Mouse (Mus musculus) olfactory bulb, adult 2 months (tissue): Measurements from ENCODE around the gene Myh10. TPM values are rescaled to one million over a fixed set of nuclear protein-coding genes. Genes with fewer than 3 reads are reported as not detected.
A peak's percentile ranks its signal among the peaks of the same experiment; 100 is the strongest.

Experiments
- H3K27ac ChIP-seq: fragments of 200-500 bp; 2 replicates; pipeline ENCODE4 v1.5.1; 2012; ENCODE audit warnings: low read depth, low read length; ENCODE audit not compliant: insufficient read depth
- H3K4me1 ChIP-seq: fragments of 200-500 bp; 2 replicates; pipeline ENCODE4 v1.6.1; 2012; ENCODE audit warnings: low read length; ENCODE audit not compliant: control insufficient read depth, insufficient read depth
- H3K4me3 ChIP-seq: fragments of 200-500 bp; 2 replicates; pipeline ENCODE4 v1.5.1; 2012; ENCODE audit warnings: mild to moderate bottlenecking, low read depth, low read length, moderate library complexity; ENCODE audit not compliant: insufficient read depth
- CTCF ChIP-seq: fragments of 200-500 bp; IDR thresholded peaks from 2 replicates; pipeline ENCODE4 v1.5.1; 2012; ENCODE audit warnings: low read depth, mild to moderate bottlenecking, low read length, moderate library complexity; ENCODE audit not compliant: insufficient read depth
- POLR2A ChIP-seq: fragments of 200-500 bp; IDR thresholded peaks from 2 replicates; pipeline ENCODE4 v1.6.1; 2012; ENCODE audit warnings: mild to moderate bottlenecking, low read depth, low read length, moderate library complexity; ENCODE audit not compliant: insufficient read depth
- WGBS: fragments of 180-500 bp; shearing (Covaris S2); methylation state at CpG from one replicate; pipeline ENCODE4 v1.1.7; 2018; 5-methylcytosine and 5-hydroxymethylcytosine counted together
- polyA plus RNA-seq: library from polyadenylated mRNA; stranded (reverse); fragments of >200 nt; gene quantifications from 2 replicates; pipeline ENCODE4 v1.2.4, GENCODE M21; 2012; ENCODE audit warnings: low replicate concordance; ENCODE audit not compliant: missing spikeins, insufficient read depth, insufficient read length

Gene Myh10
- polyA plus RNA-seq, 1 experiment = not detected

GRCm38 (mm10) chr11:68665331-68665730 is 26.0 kb upstream of the Myh10 start:
- 73% methylated on average over 2 of the region's 2 CpGs for WGBS
- Histone ChIP-seq H3K4me3 (no peak overlapping the region), H3K27ac (no peak overlapping the region), H3K4me1 (no peaks in the 10 kb centered on the region)
- TF ChIP-seq POLR2A = no peak
- no peak for TF ChIP-seq CTCF

DNA sequence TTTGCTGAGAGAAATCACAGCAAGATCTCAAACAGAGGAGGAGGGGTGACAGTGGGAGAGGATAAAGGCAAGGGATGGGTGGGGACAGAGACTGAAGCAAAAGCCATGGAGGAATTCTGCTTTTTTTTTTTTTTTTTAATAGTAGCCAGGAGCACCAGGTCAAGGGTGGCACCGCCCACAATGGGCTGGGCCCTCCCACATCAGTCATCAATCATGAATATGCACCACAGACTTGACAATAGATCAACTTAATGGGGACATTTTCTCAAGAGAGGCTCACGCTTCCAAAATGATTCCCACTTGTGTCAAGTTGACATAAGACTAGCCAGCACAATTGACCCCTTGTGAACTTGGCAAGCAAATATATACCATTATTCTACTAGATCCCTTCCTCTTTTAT is 25.1 kb upstream of the Myh10 start:
- WGBS = 67% methylated on average over 2 of the region's 2 CpGs
- Histone ChIP-seq H3K4me1 (no peaks in the 10 kb centered on the region), H3K27ac (no peak overlapping the region), H3K4me3 (no peak overlapping the region)
- no peak for TF ChIP-seq POLR2A

- H3K27ac ChIP-seq = no peak overlapping the region
- TF ChIP-seq POLR2A (no peak), CTCF (no peak)
- peaks cover 4% of the 10 kb centered on the region; the same call in 1 of the 2 replicates for H3K4me1 ChIP-seq
- no peak overlapping the region for H3K4me3 ChIP-seq
- 86% methylated on average over 5 of the region's 5 CpGs for WGBS
Observed at GRCm38 (mm10) chr11:68672270-68672970, 18.9 kb upstream of the Myh10 start.

GRCm38 (mm10) chr11:68674071-68674470 is 17.3 kb upstream of the Myh10 start:
- Histone ChIP-seq H3K27ac (no peak overlapping the region), H3K4me1 (peaks cover 4% of the 10 kb centered on the region; the same call in 1 of the 2 replicates), H3K4me3 (no peak overlapping the region)
- TF ChIP-seq CTCF = no peak
- TF ChIP-seq POLR2A = no peak
- WGBS = 90% methylated on average over 3 of the region's 3 CpGs

GRCm38 (mm10) chr11:68674643-68675042 is 16.7 kb upstream of the Myh10 start:
- TF ChIP-seq POLR2A (no peak), CTCF (no peak)
- Histone ChIP-seq H3K27ac (no peak overlapping the region), H3K4me1 (peaks cover 4% of the 10 kb centered on the region; the same call in 1 of the 2 replicates), H3K4me3 (no peak overlapping the region)
- WGBS = 85% methylated on average over 3 of the region's 3 CpGs

- H3K27ac ChIP-seq = peak overlapping the region; percentile 61
- TF ChIP-seq POLR2A (no peak), CTCF (no peak)
- H3K4me3 ChIP-seq = no peak overlapping the region
- 30% methylated on average over 3 of the region's 3 CpGs for whole genome bisulfite sequencing
- H3K4me1 ChIP-seq = peaks cover 4% of the 10 kb centered on the region; the same call in 1 of the 2 replicates
Observed at GRCm38 (mm10) chr11:68675274-68675673, 16.1 kb upstream of the Myh10 start.

DNA sequence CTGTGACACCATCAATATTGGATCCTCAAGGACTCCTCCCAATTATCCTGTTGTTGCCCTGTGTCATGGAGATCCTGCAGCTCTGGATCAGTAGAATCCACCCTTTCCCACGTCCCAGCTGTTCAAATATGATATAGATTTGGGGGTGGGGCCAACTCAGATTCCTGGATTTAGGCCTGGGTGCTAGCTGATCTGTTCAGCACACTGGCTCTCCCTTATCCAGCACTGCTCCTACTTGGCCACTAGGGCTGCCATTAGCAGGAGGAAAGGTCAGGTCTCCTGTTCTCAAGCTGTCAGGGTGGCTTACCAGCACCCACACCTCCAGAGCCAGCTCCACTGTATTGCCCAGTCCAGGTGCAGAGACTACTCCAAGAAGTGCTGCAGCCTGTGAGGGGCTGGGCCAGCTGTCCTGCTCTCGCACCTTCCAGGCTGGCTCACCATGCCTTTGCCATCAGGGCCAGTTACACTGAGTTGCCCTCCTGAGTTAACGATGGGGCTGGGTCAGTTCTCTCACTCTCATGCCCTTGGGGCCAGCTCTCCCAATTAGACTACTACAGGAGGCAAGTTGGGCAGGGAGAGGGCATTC is 10.0 kb upstream of the Myh10 start:
- WGBS = 81% methylated on average over 3 of the region's 3 CpGs
- peaks cover under 1% of the 10 kb centered on the region; the same call in 1 of the 2 replicates for H3K4me1 ChIP-seq
- H3K4me3 ChIP-seq = no peak overlapping the region
- no peak overlapping the region for H3K27ac ChIP-seq
- TF ChIP-seq POLR2A = no peak
- TF ChIP-seq CTCF = no peak

DNA sequence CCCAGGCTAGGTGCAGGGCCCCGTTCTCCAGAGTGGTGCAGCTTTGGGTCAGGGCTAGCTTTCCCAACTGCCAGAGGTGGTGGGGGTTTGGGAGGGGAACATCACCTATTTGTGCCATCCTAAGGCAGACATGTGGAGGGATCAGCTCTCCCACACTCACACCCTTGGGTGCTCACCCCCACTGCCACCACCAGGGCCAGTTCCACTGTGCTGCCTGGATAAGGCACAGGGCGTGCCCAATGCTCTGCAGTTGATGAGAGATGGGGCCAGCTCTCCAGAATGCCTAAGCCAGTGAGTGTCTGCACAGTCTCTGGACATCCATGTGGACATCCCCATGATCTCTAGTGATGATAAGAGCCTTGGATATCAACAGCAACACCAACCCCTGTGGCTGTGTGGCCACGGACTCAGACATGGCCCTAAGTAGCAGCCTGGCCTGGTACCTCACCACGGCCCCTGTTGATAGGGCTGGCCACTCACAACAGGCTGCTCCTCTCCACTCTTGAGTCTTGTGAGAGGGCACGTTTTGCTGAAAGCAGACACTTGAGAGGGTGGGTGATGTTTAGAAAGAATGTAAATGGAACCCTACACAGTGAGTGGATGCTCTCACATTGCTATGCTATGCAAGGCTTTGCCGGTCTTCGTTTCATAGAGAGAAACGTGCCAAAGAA is 9.1 kb upstream of the Myh10 start:
- WGBS = 82% methylated on average over 8 of the region's 8 CpGs

DNA sequence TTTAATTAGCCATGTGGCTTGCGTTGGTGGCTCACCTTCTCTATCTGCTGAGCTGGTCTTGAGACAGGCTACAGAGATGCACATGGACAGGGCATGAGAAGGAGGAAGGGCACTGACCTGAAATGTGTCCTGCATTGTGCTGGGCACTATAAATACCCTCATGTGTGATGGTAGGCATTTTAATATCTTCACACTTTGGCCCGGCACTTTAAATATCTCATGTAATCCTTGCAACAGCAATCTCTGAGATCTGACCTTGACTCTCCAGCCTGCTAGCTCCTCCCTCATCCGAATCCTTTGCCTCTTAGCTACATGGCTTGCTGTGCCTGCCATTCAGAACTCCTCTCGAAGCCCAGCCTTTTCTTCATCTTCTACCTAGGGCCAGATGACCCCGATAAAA is 5.4 kb upstream of the Myh10 start:
- Histone ChIP-seq H3K4me3 (no peak overlapping the region), H3K27ac (no peak overlapping the region), H3K4me1 (0 out of 2 replicates have a peak, but pooled peaks cover 2% of the 10 kb centered on the region)
- WGBS = 91% methylated on average over 5 of the region's 5 CpGs
- TF ChIP-seq POLR2A (no peak), CTCF (no peak)

More for the DNA sequence above, 9.1 kb upstream of the Myh10 start:
- H3K4me3 ChIP-seq = no peak overlapping the region
- no peak for TF ChIP-seq POLR2A
- TF ChIP-seq CTCF = no peak
- no peak overlapping the region for H3K27ac ChIP-seq
- H3K4me1 ChIP-seq = no peaks in the 10 kb centered on the region
